Mouse (Mus musculus): ENCODE measurements at regions not wholly inside any gene's neighbourhood (a gene's known extent, or its start where the extent isn't known, plus 50 kb on each side); places are given as distances from the start of the nearest gene placed in this dataset.

- 74% methylated on average over 25 of the region's 25 CpGs for WGBS
- no peak overlapping the region for H3K9ac ChIP-seq (replicated peaks)
- H3K4me3 ChIP-seq (replicated peaks) = no peak overlapping the region
- no peaks in the 10 kb centered on the region; the same call in 1 of the 2 replicates for H3K9me3 ChIP-seq
- no peaks in the 10 kb centered on the region for H3K36me3 ChIP-seq
- H3K27ac ChIP-seq = no peak overlapping the region
- H3K4me2 ChIP-seq = no peak overlapping the region
- no peak for ATAC-seq (ENCODE audit: insufficient number of reproducible peaks, insufficient read depth, low FRiP score, low TSS enrichment, low read depth)
- H3K27me3 ChIP-seq = no peaks in the 10 kb centered on the region; the same call in 1 of the 2 replicates
- peaks cover 26% of the 10 kb centered on the region for H3K4me1 ChIP-seq (replicated peaks)
Measured at GRCm38 (mm10) chr9:102782926-102783850, 51.5 kb upstream of the Ryk start.

GRCm38 (mm10) chr9:102784329-102785026 is 50.2 kb upstream of the Ryk start:
- 10% methylated on average over 10 of the region's 10 CpGs for WGBS
- H3K9ac ChIP-seq (replicated peaks) = no peak overlapping the region
- ATAC-seq (ENCODE audit: insufficient number of reproducible peaks, insufficient read depth, low FRiP score, low TSS enrichment, low read depth) = peak; percentile 83; the same call in 1 of the 2 replicates
- H3K36me3 ChIP-seq = no peaks in the 10 kb centered on the region
- peaks cover 17% of the 10 kb centered on the region for H3K4me1 ChIP-seq (replicated peaks)
- H3K27me3 ChIP-seq = no peaks in the 10 kb centered on the region
- no peaks in the 10 kb centered on the region; the same call in 1 of the 2 replicates for H3K9me3 ChIP-seq
- H3K27ac ChIP-seq = no peak overlapping the region
- no peak overlapping the region for H3K4me3 ChIP-seq (replicated peaks)
- no peak overlapping the region for H3K4me2 ChIP-seq

All from limb, embryonic 12.5 days (tissue).